Mouse (Mus musculus) forebrain, embryonic 11.5 days (tissue): ENCODE measurements around the gene Dnah7c. TPM values are rescaled to one million over a fixed set of nuclear protein-coding genes. Genes with fewer than 3 reads are reported as not detected.
A peak's percentile ranks its signal among the peaks of the same experiment; 100 is the strongest.
"Not testable (repeated sequence)": the region's sequence is repeated elsewhere in the genome, so short reads cannot be mapped to it uniquely, and the experiment has no call there.

ENCODE experiments used
- ATAC-seq: fragments of 200-750 bp; cut with Nextera tagmentation; replicated peaks from 2 replicates; pipeline ENCODE4 v1.8.0; 2017; ENCODE audit warnings: moderate TSS enrichment; ENCODE audit not compliant: low FRiP score
- DNase-seq: peaks from one replicate; pipeline ENCODE4 v3.0.0-alpha.2; 2017; ENCODE audit warnings: low spot score
- H3K27ac ChIP-seq: fragments of 300-500 bp; sonication (generic); 2 replicates; pipeline ENCODE4 v1.5.1; 2014; ENCODE audit warnings: low read depth, low read length
- H3K27me3 ChIP-seq: fragments of 300-500 bp; sonication (generic); 2 replicates; pipeline ENCODE4 v1.6.1; 2014; ENCODE audit warnings: mild to moderate bottlenecking, low read length, mixed read lengths; ENCODE audit not compliant: control insufficient read depth, insufficient read depth
- H3K36me3 ChIP-seq: fragments of 300-500 bp; sonication (generic); 2 replicates; pipeline ENCODE4 v1.6.1; 2014; ENCODE audit warnings: mild to moderate bottlenecking, low read length, moderate library complexity, mixed read lengths; ENCODE audit not compliant: control insufficient read depth, insufficient read depth
- H3K4me1 ChIP-seq: fragments of 300-500 bp; sonication (generic); replicated peaks from 2 replicates; pipeline ENCODE4 v1.6.1; 2014; ENCODE audit warnings: low read length, mixed read lengths; ENCODE audit not compliant: control insufficient read depth, insufficient read depth
- H3K4me2 ChIP-seq: fragments of 300-500 bp; sonication (generic); 2 replicates; pipeline ENCODE4 v1.6.1; 2014; ENCODE audit warnings: low read depth, mild to moderate bottlenecking, low read length, moderate library complexity, mixed read lengths; ENCODE audit not compliant: severe bottlenecking
- H3K4me3 ChIP-seq: fragments of 300-500 bp; sonication (generic); 2 replicates; pipeline ENCODE4 v1.5.1; 2014; ENCODE audit warnings: low read depth, low read length
- H3K9ac ChIP-seq: fragments of 300-500 bp; sonication (generic); 2 replicates; pipeline ENCODE4 v1.6.1; 2014; ENCODE audit warnings: low read length
- H3K9me3 ChIP-seq: fragments of 300-500 bp; sonication (generic); 2 replicates; pipeline ENCODE4 v1.6.1; 2016; ENCODE audit warnings: low read length, mixed read lengths; ENCODE audit not compliant: control insufficient read depth
- WGBS: fragments of 180-500 bp; shearing (Covaris S2); extraction: QIAGEN DNeasy Blood & Tissue Kit; methylation state at CpG from one replicate; pipeline ENCODE4 v1.1.7; 2014; 5-methylcytosine and 5-hydroxymethylcytosine counted together
- polyA plus RNA-seq: library from polyadenylated mRNA; unstranded; fragments of >200 nt; fragmentation: Nextera tagmentation; extraction: Ambion mirVana; gene quantifications from 2 replicates; pipeline ENCODE4 v1.2.1, GENCODE M21; 2014

Gene Dnah7c
- polyA plus RNA-seq, 1 experiment from 2014 or later, result 0.12 TPM

DNA sequence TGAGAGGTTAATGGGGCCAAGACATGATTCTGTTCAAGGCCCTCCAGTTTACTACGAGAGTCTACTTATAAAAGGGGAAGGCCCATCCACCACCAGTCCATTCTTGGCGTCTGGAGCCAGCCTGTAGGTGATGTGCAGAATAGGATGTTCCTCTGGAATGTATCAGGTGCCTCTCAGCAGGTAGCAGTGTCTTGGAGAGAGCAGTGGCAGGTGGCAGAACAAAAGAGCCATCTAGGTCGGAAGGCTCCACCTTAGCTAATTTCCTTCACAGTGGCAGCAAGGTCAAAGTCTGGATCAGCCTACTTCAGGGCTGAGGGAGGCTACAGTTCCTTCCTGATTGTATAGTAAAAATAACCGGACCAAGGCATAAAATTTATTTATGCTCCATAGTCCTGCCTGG lies 224.4 kb downstream of the Dnah7c start:
- ATAC-seq, H3K27ac ChIP-seq, H3K27me3 ChIP-seq, DNase-seq, H3K9ac ChIP-seq, H3K4me2 ChIP-seq, H3K9me3 ChIP-seq, H3K4me1 ChIP-seq, H3K4me3 ChIP-seq, H3K36me3 ChIP-seq: not testable (repeated sequence)
- WGBS, result 85% methylated on average over 4 of the region's 4 CpGs

GRCm38 (mm10) chr1:46652721-46653120 lies 227.3 kb downstream of the Dnah7c start:
- H3K36me3 ChIP-seq, H3K27ac ChIP-seq, DNase-seq, H3K4me1 ChIP-seq, H3K4me3 ChIP-seq, H3K9me3 ChIP-seq, H3K4me2 ChIP-seq, H3K9ac ChIP-seq, ATAC-seq, H3K27me3 ChIP-seq: not testable (repeated sequence)
- WGBS, result 47% methylated on average over 2 of the region's 2 CpGs

- DNase-seq, H3K9me3 ChIP-seq, ATAC-seq, H3K4me1 ChIP-seq, H3K4me3 ChIP-seq, H3K4me2 ChIP-seq, H3K9ac ChIP-seq, H3K27ac ChIP-seq, H3K36me3 ChIP-seq, H3K27me3 ChIP-seq: not testable (repeated sequence)
- 80% methylated on average over 1 of the region's 1 CpGs for WGBS
Measured at GRCm38 (mm10) chr1:46724810-46725209, 299.4 kb downstream of the Dnah7c start.

- H3K4me1 ChIP-seq, result no peaks in the 10 kb centered on the region
- no peak for ATAC-seq
Measured at GRCm38 (mm10) chr1:46725266-46725665, 299.9 kb downstream of the Dnah7c start.

GRCm38 (mm10) chr1:46725719-46726118 lies 300.3 kb downstream of the Dnah7c start:
- not testable (repeated sequence) for H3K36me3 ChIP-seq, H3K4me3 ChIP-seq, H3K4me1 ChIP-seq, DNase-seq, H3K4me2 ChIP-seq, H3K9me3 ChIP-seq, H3K27me3 ChIP-seq, H3K27ac ChIP-seq, H3K9ac ChIP-seq, ATAC-seq
- 94% methylated on average over 2 of the region's 2 CpGs for WGBS

More at GRCm38 (mm10) chr1:46725266-46725665, 299.9 kb downstream of the Dnah7c start:
- H3K27me3 ChIP-seq, result no peaks in the 10 kb centered on the region
- no peak overlapping the region for H3K9ac ChIP-seq
- no peaks in the 10 kb centered on the region for H3K9me3 ChIP-seq
- DNase-seq, result no peak
- H3K36me3 ChIP-seq, result no peaks in the 10 kb centered on the region
- H3K27ac ChIP-seq, result no peak overlapping the region
- H3K4me2 ChIP-seq, result no peak overlapping the region
- 91% methylated on average over 1 of the region's 1 CpGs for WGBS
- no peak overlapping the region for H3K4me3 ChIP-seq

DNA sequence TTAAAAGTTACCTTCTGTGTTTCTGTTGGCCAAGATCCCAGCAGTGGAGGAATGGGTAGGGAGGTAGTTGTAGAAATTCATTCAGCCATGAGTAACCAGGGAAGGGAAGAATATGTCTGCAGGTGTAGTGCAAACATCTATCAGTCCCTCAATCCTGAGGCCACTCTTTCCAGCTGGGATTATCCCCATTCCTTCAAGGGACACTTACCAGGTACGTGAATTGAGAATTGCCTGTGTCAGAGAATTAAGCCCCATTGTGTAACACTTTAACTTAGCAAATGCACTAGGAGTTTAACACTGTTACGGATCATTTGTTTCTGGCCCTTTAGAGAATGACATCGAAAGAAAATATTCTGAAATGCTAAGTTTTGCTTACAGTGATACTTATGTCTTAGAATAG lies 304.3 kb downstream of the Dnah7c start:
- H3K4me1 ChIP-seq, H3K9me3 ChIP-seq, H3K4me2 ChIP-seq, ATAC-seq, H3K27me3 ChIP-seq, DNase-seq, H3K36me3 ChIP-seq, H3K4me3 ChIP-seq, H3K9ac ChIP-seq, H3K27ac ChIP-seq: not testable (repeated sequence)
- WGBS, result 92% methylated on average over 3 of the region's 3 CpGs

DNA sequence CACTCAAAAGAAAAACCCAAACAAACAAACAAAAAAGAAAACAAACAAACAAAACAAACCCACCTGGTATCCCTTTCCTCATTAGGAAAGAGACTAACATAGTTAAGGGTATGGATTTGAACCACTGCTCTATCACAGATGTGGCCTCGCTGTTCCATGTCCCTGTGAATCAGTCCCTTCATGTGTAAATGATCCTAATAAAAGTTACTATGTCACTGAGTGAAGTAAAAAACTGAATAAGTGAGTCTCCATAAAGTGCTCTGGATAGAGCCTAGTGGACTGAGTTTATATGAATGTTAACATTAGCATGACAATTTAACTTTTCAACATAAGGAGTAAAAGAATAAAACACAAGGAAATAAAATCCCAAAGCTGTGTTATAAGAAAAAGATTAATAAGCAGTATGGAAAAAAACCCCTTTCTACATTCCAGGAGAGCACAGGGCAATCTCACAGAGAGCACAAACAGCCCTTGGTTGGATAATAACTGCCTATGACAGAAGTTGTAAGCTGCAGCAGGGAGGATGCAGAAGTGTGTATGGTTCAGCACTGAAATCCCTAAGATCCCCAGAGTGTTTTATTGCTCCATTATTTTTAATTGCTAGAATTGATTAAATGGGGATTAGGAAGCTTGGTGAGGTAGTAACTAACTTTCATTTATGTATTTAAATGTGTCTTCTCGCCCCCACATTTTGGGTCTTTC lies 308.2 kb downstream of the Dnah7c start:
- H3K27me3 ChIP-seq, DNase-seq, H3K9ac ChIP-seq, H3K4me2 ChIP-seq, H3K4me3 ChIP-seq, ATAC-seq, H3K27ac ChIP-seq, H3K4me1 ChIP-seq, H3K9me3 ChIP-seq, H3K36me3 ChIP-seq: not testable (repeated sequence)
- WGBS, result 69% methylated on average over 2 of the region's 2 CpGs

DNA sequence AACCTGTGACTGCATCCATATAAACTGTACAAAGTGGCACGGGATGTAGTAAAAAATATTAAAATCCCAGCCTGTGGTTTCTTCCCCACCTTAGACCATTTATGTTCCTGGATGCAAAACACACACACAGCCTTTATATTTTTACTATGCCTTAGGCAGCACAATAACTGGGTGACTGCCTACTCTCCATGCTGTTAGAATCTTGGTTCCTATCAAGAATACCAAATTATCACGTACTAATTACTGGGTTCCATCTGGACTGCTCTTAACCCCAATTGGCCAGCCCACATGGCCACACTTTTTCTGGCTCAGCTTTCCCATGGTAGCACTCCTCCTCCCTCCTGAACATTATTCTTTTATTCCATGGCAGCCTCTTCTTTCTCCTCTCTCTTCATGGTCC lies 309.1 kb downstream of the Dnah7c start:
- not testable (repeated sequence) for H3K27me3 ChIP-seq, H3K27ac ChIP-seq, DNase-seq, H3K9me3 ChIP-seq, H3K9ac ChIP-seq, H3K4me1 ChIP-seq, H3K4me2 ChIP-seq, H3K36me3 ChIP-seq, H3K4me3 ChIP-seq
- ATAC-seq, result peak; percentile 64
- WGBS, result 65% methylated on average over 2 of the region's 2 CpGs

DNA sequence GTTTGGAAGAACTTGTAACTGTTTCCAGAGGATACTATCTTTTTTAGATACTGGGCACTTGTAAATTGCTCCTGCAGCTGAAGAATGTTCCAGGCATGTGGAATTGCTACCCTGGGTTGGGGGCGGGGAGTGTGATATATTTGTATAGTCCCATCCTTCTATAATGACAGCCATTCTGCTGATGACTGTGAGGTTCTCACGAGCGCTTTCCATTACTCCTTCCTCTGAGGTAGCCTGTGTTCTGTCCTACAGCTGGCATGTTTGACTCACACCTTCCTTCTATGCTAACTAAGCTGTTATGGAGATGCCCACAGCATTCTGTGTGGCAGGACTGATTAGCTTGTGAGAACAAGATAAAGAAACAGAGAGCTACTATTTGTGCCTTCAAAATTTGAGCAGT lies 339.2 kb downstream of the Dnah7c start:
- H3K4me1 ChIP-seq, H3K27me3 ChIP-seq, DNase-seq, H3K4me2 ChIP-seq, H3K4me3 ChIP-seq, H3K9ac ChIP-seq, H3K27ac ChIP-seq, H3K36me3 ChIP-seq, H3K9me3 ChIP-seq, ATAC-seq: not testable (repeated sequence)
- WGBS, result 84% methylated on average over 3 of the region's 3 CpGs
